Mouse (Mus musculus) midbrain, embryonic 16.5 days (tissue): Measurements from ENCODE around the gene Ttll5. TPM values are rescaled to one million over a fixed set of nuclear protein-coding genes. Genes with fewer than 3 reads are reported as not detected.

Source experiments
- ATAC-seq: fragments of 200-750 bp; cut with Nextera tagmentation; 2 replicates; pipeline ENCODE4 v1.8.0; 2017; ENCODE audit warnings: moderate TSS enrichment
- H3K27ac ChIP-seq: fragments of 300-500 bp; sonication (generic); 2 replicates; pipeline ENCODE4 v1.5.1; 2014; ENCODE audit warnings: mild to moderate bottlenecking, low read length, mixed read lengths
- H3K27me3 ChIP-seq: fragments of 300-500 bp; sonication (generic); 2 replicates; pipeline ENCODE4 v1.6.1; 2014; ENCODE audit warnings: low read depth, low read length, mixed read lengths; ENCODE audit not compliant: control insufficient read depth, insufficient read depth
- H3K36me3 ChIP-seq: fragments of 300-500 bp; sonication (generic); 2 replicates; pipeline ENCODE4 v1.6.1; 2014; ENCODE audit warnings: mild to moderate bottlenecking, low read length, moderate library complexity, mixed read lengths; ENCODE audit not compliant: control insufficient read depth, insufficient read depth
- H3K4me1 ChIP-seq: fragments of 300-500 bp; sonication (generic); 2 replicates; pipeline ENCODE4 v1.6.1; 2014; ENCODE audit warnings: mild to moderate bottlenecking, low read length, mixed read lengths; ENCODE audit not compliant: control insufficient read depth, insufficient read depth
- H3K4me2 ChIP-seq: fragments of 300-500 bp; sonication (generic); 2 replicates; pipeline ENCODE4 v1.6.1; 2014; ENCODE audit warnings: mild to moderate bottlenecking, low read length, mixed read lengths
- H3K4me3 ChIP-seq: fragments of 300-500 bp; sonication (generic); 2 replicates; pipeline ENCODE4 v1.5.1; 2014; ENCODE audit warnings: low read depth, mild to moderate bottlenecking, low read length, moderate library complexity, mixed read lengths
- H3K9ac ChIP-seq: fragments of 300-500 bp; sonication (generic); 2 replicates; pipeline ENCODE4 v1.6.1; 2014; ENCODE audit warnings: low read depth, low read length, mixed read lengths
- H3K9me3 ChIP-seq: fragments of 300-500 bp; sonication (generic); replicated peaks from 2 replicates; pipeline ENCODE4 v1.6.1; 2014; ENCODE audit warnings: mild to moderate bottlenecking, low read length, mixed read lengths; ENCODE audit not compliant: control insufficient read depth, poor library complexity, severe bottlenecking
- WGBS: fragments of 180-500 bp; shearing (Covaris S2); extraction: QIAGEN DNeasy Blood & Tissue Kit; methylation state at CpG from one replicate; pipeline ENCODE4 v1.1.7; 2014; 5-methylcytosine and 5-hydroxymethylcytosine counted together
- polyA plus RNA-seq: library from polyadenylated mRNA; unstranded; fragments of >200 nt; fragmentation: Nextera tagmentation; extraction: Ambion mirVana; gene quantifications from 2 replicates; pipeline ENCODE4 v1.2.1, GENCODE M21; 2015

Ttll5 gene
- polyA plus RNA-seq, 1 experiment from 2014 or later = 12.0 TPM

- Histone ChIP-seq H3K27me3 (no peaks in the 10 kb centered on the region), H3K27ac (no peak overlapping the region), H3K36me3 (no peaks in the 10 kb centered on the region), H3K4me3 (no peak overlapping the region), H3K4me1 (no peaks in the 10 kb centered on the region), H3K9me3 (no peaks in the 10 kb centered on the region), H3K4me2 (no peak overlapping the region), H3K9ac (no peak overlapping the region)
- WGBS = 73% methylated on average over 2 of the region's 2 CpGs
- no peak for ATAC-seq
These were observed 146.3 kb downstream of the Ttll5 start for GRCm38 (mm10) chr12:85970803-85971202.

GRCm38 (mm10) chr12:85971655-85972054 is 147.2 kb downstream of the Ttll5 start:
- Histone ChIP-seq H3K4me3 (no peak overlapping the region), H3K4me2 (no peak overlapping the region), H3K9ac (no peak overlapping the region), H3K27me3 (no peaks in the 10 kb centered on the region), H3K4me1 (no peaks in the 10 kb centered on the region), H3K9me3 (no peaks in the 10 kb centered on the region), H3K36me3 (no peaks in the 10 kb centered on the region), H3K27ac (no peak overlapping the region)
- WGBS = 89% methylated on average over 4 of the region's 4 CpGs
- no peak for ATAC-seq

- H3K4me1 ChIP-seq = no peaks in the 10 kb centered on the region
- no peak for ATAC-seq
- H3K4me3 ChIP-seq = no peak overlapping the region
- H3K9ac ChIP-seq = no peak overlapping the region
- WGBS = 77% methylated on average over 4 of the region's 4 CpGs
- H3K27ac ChIP-seq = no peak overlapping the region
- no peaks in the 10 kb centered on the region for H3K9me3 ChIP-seq
- H3K4me2 ChIP-seq = no peak overlapping the region
- no peaks in the 10 kb centered on the region for H3K27me3 ChIP-seq
- no peaks in the 10 kb centered on the region for H3K36me3 ChIP-seq
These were observed 149.1 kb downstream of the Ttll5 start for GRCm38 (mm10) chr12:85973526-85973925.

GRCm38 (mm10) chr12:85974030-85974429 is 149.6 kb downstream of the Ttll5 start:
- Histone ChIP-seq H3K27ac (no peak overlapping the region), H3K9ac (no peak overlapping the region), H3K4me3 (no peak overlapping the region), H3K27me3 (no peaks in the 10 kb centered on the region), H3K4me2 (no peak overlapping the region), H3K4me1 (no peaks in the 10 kb centered on the region), H3K9me3 (no peaks in the 10 kb centered on the region), H3K36me3 (no peaks in the 10 kb centered on the region)
- ATAC-seq = no peak
- 67% methylated on average over 4 of the region's 4 CpGs for WGBS

GRCm38 (mm10) chr12:85979996-85980395 is 155.5 kb downstream of the Ttll5 start:
- no peak for ATAC-seq
- H3K27ac ChIP-seq = no peak overlapping the region
- 80% methylated on average over 5 of the region's 5 CpGs for WGBS

GRCm38 (mm10) chr12:85985524-85985923 is 161.1 kb downstream of the Ttll5 start:
- H3K27ac ChIP-seq = no peak overlapping the region
- no peak overlapping the region for H3K4me3 ChIP-seq
- no peak overlapping the region for H3K9ac ChIP-seq
- WGBS = 85% methylated on average over 4 of the region's 4 CpGs
- no peaks in the 10 kb centered on the region for H3K36me3 ChIP-seq
- ATAC-seq = no peak
- 0 out of 2 replicates have a peak, but pooled peaks cover 5% of the 10 kb centered on the region for H3K4me1 ChIP-seq
- no peaks in the 10 kb centered on the region for H3K27me3 ChIP-seq
- no peaks in the 10 kb centered on the region for H3K9me3 ChIP-seq
- no peak overlapping the region for H3K4me2 ChIP-seq

More at GRCm38 (mm10) chr12:85979996-85980395, 155.5 kb downstream of the Ttll5 start:
- H3K4me3 ChIP-seq = no peak overlapping the region
- peaks cover 2% of the 10 kb centered on the region; the same call in 1 of the 2 replicates for H3K36me3 ChIP-seq
- H3K9ac ChIP-seq = no peak overlapping the region
- no peaks in the 10 kb centered on the region for H3K4me1 ChIP-seq
- H3K27me3 ChIP-seq = no peaks in the 10 kb centered on the region
- H3K9me3 ChIP-seq = no peaks in the 10 kb centered on the region
- H3K4me2 ChIP-seq = no peak overlapping the region

- ATAC-seq = no peak
- Histone ChIP-seq H3K9me3 (no peaks in the 10 kb centered on the region), H3K4me2 (no peak overlapping the region), H3K4me3 (no peak overlapping the region), H3K27ac (no peak overlapping the region), H3K36me3 (no peaks in the 10 kb centered on the region), H3K27me3 (no peaks in the 10 kb centered on the region), H3K4me1 (0 out of 2 replicates have a peak, but pooled peaks cover 5% of the 10 kb centered on the region), H3K9ac (no peak overlapping the region)
- 65% methylated on average over 7 of the region's 7 CpGs for WGBS
These were observed 161.6 kb downstream of the Ttll5 start for GRCm38 (mm10) chr12:85986024-85986423.

- Histone ChIP-seq H3K4me2 (no peak overlapping the region), H3K36me3 (no peaks in the 10 kb centered on the region), H3K4me1 (0 out of 2 replicates have a peak, but pooled peaks cover 5% of the 10 kb centered on the region), H3K4me3 (no peak overlapping the region), H3K9me3 (no peaks in the 10 kb centered on the region), H3K27me3 (no peaks in the 10 kb centered on the region), H3K27ac (no peak overlapping the region), H3K9ac (no peak overlapping the region)
- 45% methylated on average over 13 of the region's 13 CpGs for WGBS
- no peak for ATAC-seq
These were observed 162.3 kb downstream of the Ttll5 start for GRCm38 (mm10) chr12:85986540-85987443.

GRCm38 (mm10) chr12:85987444-85987889 is 163.0 kb downstream of the Ttll5 start:
- no peak overlapping the region for H3K27ac ChIP-seq
- ATAC-seq = no peak
- H3K36me3 ChIP-seq = no peaks in the 10 kb centered on the region
- H3K27me3 ChIP-seq = no peaks in the 10 kb centered on the region
- 46% methylated on average over 5 of the region's 5 CpGs for WGBS
- no peaks in the 10 kb centered on the region for H3K9me3 ChIP-seq
- no peak overlapping the region for H3K4me2 ChIP-seq
- H3K4me3 ChIP-seq = no peak overlapping the region
- no peak overlapping the region for H3K9ac ChIP-seq
- 0 out of 2 replicates have a peak, but pooled peaks cover 5% of the 10 kb centered on the region for H3K4me1 ChIP-seq
